Mouse (Mus musculus): Measurements from ENCODE around the gene Nol4l. TPM values are rescaled to one million over a fixed set of nuclear protein-coding genes. Genes with fewer than 3 reads are reported as not detected.
A peak's percentile ranks its signal among the peaks of the same experiment; 100 is the strongest.

Gene Nol4l
- polyA plus RNA-seq, 1 experiment from 2014 or later: 12.9 TPM

DNA sequence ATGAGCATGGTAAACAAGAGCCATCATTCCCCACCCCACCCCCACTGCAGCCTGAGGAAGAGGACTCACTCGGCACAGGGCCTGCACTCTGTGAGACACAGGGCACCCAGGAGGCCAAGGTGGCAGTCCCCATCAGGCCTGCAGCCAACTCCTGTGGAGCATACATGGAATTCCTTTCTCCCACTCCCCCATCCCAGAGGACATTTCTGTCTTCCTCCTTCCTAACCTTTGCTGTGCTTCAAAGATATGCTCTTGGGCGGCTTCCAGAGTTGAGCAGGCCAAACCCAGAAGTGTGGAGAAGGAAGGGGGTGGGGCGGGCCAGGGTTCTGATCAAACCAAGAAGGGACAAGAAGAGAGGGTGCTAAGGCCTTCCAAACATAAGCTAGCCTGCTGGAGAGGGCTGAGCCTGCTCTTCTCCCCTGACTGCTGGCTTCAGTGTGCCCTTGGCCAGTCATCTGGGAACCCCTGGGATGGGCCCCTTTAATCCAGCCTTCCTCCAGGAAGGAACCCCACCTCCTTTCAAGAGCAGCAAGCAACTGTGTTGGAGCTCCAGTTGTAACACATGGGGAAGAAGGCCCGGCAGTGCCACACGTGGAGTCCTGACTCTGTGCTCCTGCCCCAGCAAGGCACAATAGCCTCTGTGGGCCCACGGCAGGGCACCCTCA lies 93.0 kb downstream of the Nol4l start:
- Histone ChIP-seq H3K9ac (ENCODE audit: low read depth, low read length) (0 out of 2 replicates have a peak overlapping the region, but pooled peaks have one; percentile 15), H3K9me3 (ENCODE audit: control insufficient read depth, low read length) (no peaks in the 10 kb centered on the region), H3K27me3 (replicated peaks; ENCODE audit: control insufficient read depth, insufficient read depth, low read length) (no peaks in the 10 kb centered on the region), H3K27ac (replicated peaks; ENCODE audit: low read depth, low read length) (peak overlapping the region; percentile 79), H3K4me2 (ENCODE audit: low read depth, low read length) (peak overlapping the region; percentile 39), H3K4me3 (ENCODE audit: low read depth, low read length) (peak overlapping the region; percentile 3; the same call in 1 of the 2 replicates), H3K4me1 (ENCODE audit: control insufficient read depth, insufficient read depth, low read length) (peaks cover 64% of the 10 kb centered on the region), H3K36me3 (ENCODE audit: control insufficient read depth, insufficient read depth, low read length) (peaks cover 27% of the 10 kb centered on the region)
- peak; percentile 42 for ATAC-seq (ENCODE audit: low read depth)
- peak; percentile 78 for DNase-seq (ENCODE audit: low spot score)
- 18% methylated on average over 6 of the region's 6 CpGs for WGBS

DNA sequence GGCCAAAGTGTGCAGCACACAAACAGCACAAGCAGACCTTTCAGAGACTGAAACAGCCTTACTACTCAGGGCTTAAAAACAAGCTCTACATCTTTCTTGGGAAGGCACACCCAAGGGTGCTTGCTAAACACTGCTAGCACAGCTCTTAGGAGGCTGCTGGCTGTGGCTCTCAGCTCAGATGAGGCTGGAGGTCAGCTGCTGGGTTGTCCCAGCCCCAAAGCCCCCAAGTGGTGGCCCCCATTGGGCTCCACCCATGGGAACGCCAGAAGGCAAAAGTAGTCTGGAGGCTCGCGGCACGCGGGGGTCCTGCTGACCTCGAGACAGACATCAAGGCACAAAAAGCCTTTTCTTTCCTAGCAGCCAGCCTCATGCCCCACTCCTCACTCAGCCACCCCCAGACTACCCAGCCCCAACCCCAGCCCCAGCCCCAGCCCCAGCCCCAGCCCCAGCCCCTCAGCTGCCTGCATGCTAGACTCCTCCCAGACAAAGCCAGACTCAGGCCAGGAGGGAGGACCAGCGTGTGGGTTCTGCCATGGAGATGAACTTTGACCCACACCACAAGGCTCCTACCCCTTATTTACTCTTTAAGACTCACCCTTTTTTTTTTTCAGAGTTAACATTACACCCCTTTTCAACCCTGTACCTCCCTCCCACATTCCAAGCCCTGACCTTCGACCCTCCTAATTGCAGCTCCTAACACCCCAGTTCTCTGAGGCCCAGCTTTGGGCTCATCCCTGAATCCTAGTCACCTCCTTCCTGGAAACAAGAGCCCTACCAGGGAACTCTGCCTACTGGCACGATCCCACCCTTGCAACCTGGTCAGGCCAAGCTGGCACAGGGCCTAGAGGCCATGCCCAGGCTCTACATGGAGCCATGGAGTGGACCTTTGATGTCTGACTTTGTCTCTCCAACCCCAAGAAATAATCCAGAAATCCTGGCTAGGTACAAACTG lies 94.6 kb downstream of the Nol4l start:
- DNase-seq (ENCODE audit: low spot score) (no peak), ATAC-seq (ENCODE audit: low read depth) (no peak)
- Histone ChIP-seq H3K4me1 (ENCODE audit: control insufficient read depth, insufficient read depth, low read length) (peaks cover 48% of the 10 kb centered on the region), H3K4me2 (ENCODE audit: low read depth, low read length) (no peak overlapping the region), H3K4me3 (ENCODE audit: low read depth, low read length) (no peak overlapping the region), H3K9me3 (ENCODE audit: control insufficient read depth, low read length) (no peaks in the 10 kb centered on the region), H3K27me3 (replicated peaks; ENCODE audit: control insufficient read depth, insufficient read depth, low read length) (no peaks in the 10 kb centered on the region), H3K36me3 (ENCODE audit: control insufficient read depth, insufficient read depth, low read length) (peaks cover 43% of the 10 kb centered on the region), H3K27ac (replicated peaks; ENCODE audit: low read depth, low read length) (peak overlapping the region; percentile 48; the same call in 1 of the 2 replicates), H3K9ac (ENCODE audit: low read depth, low read length) (no peak overlapping the region; the same call in 1 of the 2 replicates)
- 24% methylated on average over 9 of the region's 9 CpGs for WGBS

DNA sequence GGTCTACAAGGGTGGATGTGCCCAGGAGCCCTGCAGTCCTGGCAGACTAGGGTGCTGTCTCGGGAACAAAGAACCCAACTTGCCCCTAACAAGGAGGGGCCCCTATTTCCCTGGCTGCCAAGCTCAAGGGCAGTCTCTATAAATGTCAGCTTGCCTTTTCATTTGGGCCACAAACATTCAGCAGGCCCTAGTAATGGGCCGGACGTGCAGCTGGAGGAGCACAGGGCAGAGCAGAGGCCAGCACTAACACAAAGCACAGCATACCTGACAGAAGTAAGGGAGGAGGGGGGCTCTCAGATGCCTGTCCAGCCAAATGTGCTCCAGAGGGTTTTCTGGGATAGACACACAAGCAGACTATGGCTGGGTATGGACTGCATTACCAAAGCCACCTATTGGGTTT lies 95.9 kb downstream of the Nol4l start:
- Histone ChIP-seq H3K4me3 (ENCODE audit: low read depth, low read length) (no peak overlapping the region), H3K36me3 (ENCODE audit: control insufficient read depth, insufficient read depth, low read length) (peaks cover 53% of the 10 kb centered on the region), H3K4me1 (ENCODE audit: control insufficient read depth, insufficient read depth, low read length) (peaks cover 47% of the 10 kb centered on the region), H3K9ac (ENCODE audit: low read depth, low read length) (no peak overlapping the region), H3K27me3 (replicated peaks; ENCODE audit: control insufficient read depth, insufficient read depth, low read length) (no peaks in the 10 kb centered on the region), H3K27ac (replicated peaks; ENCODE audit: low read depth, low read length) (0 out of 2 replicates have a peak overlapping the region, but pooled peaks have one; percentile 48), H3K9me3 (ENCODE audit: control insufficient read depth, low read length) (no peaks in the 10 kb centered on the region), H3K4me2 (ENCODE audit: low read depth, low read length) (no peak overlapping the region)
- DNase-seq (ENCODE audit: low spot score) (no peak), ATAC-seq (ENCODE audit: low read depth) (no peak)
- WGBS: 35% methylated on average over 3 of the region's 3 CpGs

DNA sequence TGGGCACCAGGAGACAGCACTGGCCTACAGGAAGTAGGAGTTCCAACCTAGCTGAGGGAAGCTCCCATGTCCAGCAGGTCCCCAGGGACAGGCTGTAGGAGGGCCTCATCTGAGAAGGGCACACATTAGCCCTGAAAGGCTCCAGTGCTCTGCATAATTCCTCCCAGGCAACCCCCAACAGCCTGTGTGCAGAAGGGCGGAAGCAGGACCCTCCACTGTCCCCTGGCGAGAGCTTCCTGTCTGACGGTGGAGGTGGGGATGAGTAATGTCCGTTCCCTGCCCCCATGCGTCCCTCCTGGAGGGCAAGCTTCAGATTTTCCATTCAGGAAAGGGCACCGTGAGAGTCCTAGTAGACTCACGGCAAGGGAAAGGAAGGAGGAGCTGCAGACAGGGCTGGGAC lies 97.3 kb downstream of the Nol4l start:
- peaks cover 57% of the 10 kb centered on the region for H3K36me3 ChIP-seq (ENCODE audit: control insufficient read depth, insufficient read depth, low read length)
- DNase-seq (ENCODE audit: low spot score) (no peak), ATAC-seq (ENCODE audit: low read depth) (no peak)
- H3K4me3 ChIP-seq (ENCODE audit: low read depth, low read length): no peak overlapping the region
- no peak overlapping the region for H3K9ac ChIP-seq (ENCODE audit: low read depth, low read length)
- no peaks in the 10 kb centered on the region for H3K27me3 ChIP-seq (replicated peaks; ENCODE audit: control insufficient read depth, insufficient read depth, low read length)
- H3K4me1 ChIP-seq (ENCODE audit: control insufficient read depth, insufficient read depth, low read length): peaks cover 38% of the 10 kb centered on the region
- no peak overlapping the region for H3K4me2 ChIP-seq (ENCODE audit: low read depth, low read length)
- no peaks in the 10 kb centered on the region for H3K9me3 ChIP-seq (ENCODE audit: control insufficient read depth, low read length)
- 38% methylated on average over 7 of the region's 7 CpGs for WGBS
- no peak overlapping the region for H3K27ac ChIP-seq (replicated peaks; ENCODE audit: low read depth, low read length)

DNA sequence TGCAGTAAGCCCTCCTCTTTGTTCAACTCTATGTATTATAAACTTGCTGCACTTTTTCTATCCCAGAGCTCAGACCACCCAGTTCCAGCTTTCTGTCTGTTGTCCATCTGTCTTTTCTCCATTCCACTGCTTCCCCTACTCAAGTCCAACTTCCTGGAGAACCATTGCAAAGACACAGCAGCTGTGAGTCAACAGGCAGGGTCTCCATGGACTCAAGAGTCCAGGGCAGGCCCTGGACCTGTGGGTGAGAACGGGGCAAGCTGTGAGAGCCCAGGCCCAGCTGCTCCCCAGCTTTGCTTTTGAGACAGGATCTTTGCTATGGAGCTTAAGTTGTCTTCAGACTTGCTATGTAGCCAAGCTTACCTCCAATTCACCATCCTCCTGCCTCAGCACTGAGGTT lies 99.2 kb downstream of the Nol4l start:
- no peak for ATAC-seq (ENCODE audit: low read depth)
- Histone ChIP-seq H3K4me3 (ENCODE audit: low read depth, low read length) (no peak overlapping the region), H3K4me2 (ENCODE audit: low read depth, low read length) (no peak overlapping the region), H3K9me3 (ENCODE audit: control insufficient read depth, low read length) (no peaks in the 10 kb centered on the region), H3K27ac (replicated peaks; ENCODE audit: low read depth, low read length) (no peak overlapping the region), H3K9ac (ENCODE audit: low read depth, low read length) (no peak overlapping the region), H3K4me1 (ENCODE audit: control insufficient read depth, insufficient read depth, low read length) (peaks cover 25% of the 10 kb centered on the region), H3K27me3 (replicated peaks; ENCODE audit: control insufficient read depth, insufficient read depth, low read length) (no peaks in the 10 kb centered on the region), H3K36me3 (ENCODE audit: control insufficient read depth, insufficient read depth, low read length) (peaks cover 59% of the 10 kb centered on the region)
- DNase-seq (ENCODE audit: low spot score): no peak
- 86% methylated on average over 1 of the region's 1 CpGs for WGBS

DNA sequence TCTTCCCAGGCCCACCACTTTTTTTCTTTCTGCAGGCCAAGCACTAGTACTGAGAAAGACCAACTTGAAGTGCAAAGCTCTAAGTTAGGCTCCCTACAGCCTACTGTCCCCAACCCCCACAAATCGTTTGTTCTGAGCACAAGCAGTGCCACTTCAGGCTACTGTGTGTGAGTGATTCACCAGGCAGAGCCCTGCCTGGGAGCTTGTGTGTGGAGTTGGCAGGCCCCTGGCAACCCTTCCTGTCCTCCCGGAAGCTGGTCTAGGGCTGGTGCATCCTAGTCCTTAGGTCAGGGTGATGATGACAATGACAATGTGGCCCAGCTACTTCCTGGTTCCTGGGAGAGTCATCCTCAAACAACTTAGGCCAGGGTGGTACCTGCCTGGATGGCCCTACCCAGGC lies 101.3 kb downstream of the Nol4l start:
- H3K4me3 ChIP-seq (ENCODE audit: low read depth, low read length): no peak overlapping the region
- no peak overlapping the region for H3K9ac ChIP-seq (ENCODE audit: low read depth, low read length)
- WGBS: 71% methylated on average over 2 of the region's 2 CpGs
- H3K9me3 ChIP-seq (ENCODE audit: control insufficient read depth, low read length): no peaks in the 10 kb centered on the region
- H3K4me1 ChIP-seq (ENCODE audit: control insufficient read depth, insufficient read depth, low read length): peaks cover 12% of the 10 kb centered on the region; the same call in 1 of the 2 replicates
- DNase-seq (ENCODE audit: low spot score): no peak
- peaks cover 53% of the 10 kb centered on the region for H3K36me3 ChIP-seq (ENCODE audit: control insufficient read depth, insufficient read depth, low read length)
- H3K27me3 ChIP-seq (replicated peaks; ENCODE audit: control insufficient read depth, insufficient read depth, low read length): no peaks in the 10 kb centered on the region
- no peak overlapping the region for H3K27ac ChIP-seq (replicated peaks; ENCODE audit: low read depth, low read length)
- H3K4me2 ChIP-seq (ENCODE audit: low read depth, low read length): no peak overlapping the region
- no peak for ATAC-seq (ENCODE audit: low read depth)

DNA sequence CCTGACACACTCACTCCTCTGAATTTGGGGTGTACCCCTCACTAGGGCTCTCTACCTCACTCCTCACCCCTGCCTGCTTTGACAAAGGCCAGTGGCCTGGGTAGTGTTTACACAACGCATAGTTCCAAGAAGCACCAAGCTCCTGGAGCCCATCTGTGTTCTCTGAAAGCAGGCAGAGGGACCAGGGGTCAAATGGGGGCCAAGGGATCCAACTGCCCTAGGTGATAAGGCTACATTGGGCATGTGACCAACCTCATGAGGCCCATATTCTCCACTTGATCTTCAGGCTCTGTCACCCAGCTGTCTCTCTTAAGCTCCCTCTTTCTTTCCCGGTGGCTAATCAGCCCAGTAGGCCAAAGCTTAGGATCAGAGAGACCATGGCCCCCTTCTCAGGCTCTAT lies 102.8 kb downstream of the Nol4l start:
- Histone ChIP-seq H3K36me3 (ENCODE audit: control insufficient read depth, insufficient read depth, low read length) (peaks cover 44% of the 10 kb centered on the region), H3K4me2 (ENCODE audit: low read depth, low read length) (no peak overlapping the region), H3K9ac (ENCODE audit: low read depth, low read length) (no peak overlapping the region), H3K9me3 (ENCODE audit: control insufficient read depth, low read length) (no peaks in the 10 kb centered on the region), H3K4me3 (ENCODE audit: low read depth, low read length) (no peak overlapping the region), H3K27ac (replicated peaks; ENCODE audit: low read depth, low read length) (no peak overlapping the region), H3K4me1 (ENCODE audit: control insufficient read depth, insufficient read depth, low read length) (0 out of 2 replicates have a peak, but pooled peaks cover 12% of the 10 kb centered on the region), H3K27me3 (replicated peaks; ENCODE audit: control insufficient read depth, insufficient read depth, low read length) (no peaks in the 10 kb centered on the region)
- 14% methylated on average over 2 of the region's 2 CpGs for WGBS
- ATAC-seq (ENCODE audit: low read depth): no peak
- no peak for DNase-seq (ENCODE audit: low spot score)

DNA sequence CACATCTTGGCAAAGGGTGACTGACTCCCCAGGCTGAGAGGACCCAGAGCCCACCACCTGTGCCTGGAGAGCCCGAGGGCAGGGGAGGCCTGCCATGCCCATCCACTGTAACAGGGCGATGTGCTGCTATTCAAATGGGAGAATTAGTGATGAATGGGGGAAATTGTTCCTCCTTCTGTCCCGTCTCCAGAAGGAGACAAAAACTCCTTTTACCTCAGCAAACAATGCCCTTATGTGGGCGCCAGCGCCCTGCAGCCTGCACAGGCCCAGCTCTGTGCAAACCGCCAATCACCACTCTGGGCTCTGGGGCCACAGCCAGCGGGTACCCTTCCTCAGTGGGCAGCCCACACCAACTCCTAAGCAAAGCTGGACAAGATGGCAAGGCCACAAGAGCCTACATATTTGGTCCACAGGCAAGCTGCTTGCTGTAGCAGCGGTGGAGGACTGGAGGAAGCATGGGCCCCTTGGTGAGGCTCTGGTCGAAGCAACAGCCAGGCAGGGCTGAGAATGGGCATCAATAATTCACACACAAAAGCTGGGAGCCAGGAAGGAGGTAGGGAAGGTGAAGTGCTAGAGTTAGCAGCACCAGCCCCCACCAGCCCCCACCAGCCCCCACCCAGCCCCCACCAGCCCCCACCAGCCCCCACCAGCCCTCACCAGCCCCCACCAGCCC lies 103.6 kb downstream of the Nol4l start:
- peaks cover 37% of the 10 kb centered on the region for H3K36me3 ChIP-seq (ENCODE audit: control insufficient read depth, insufficient read depth, low read length)
- 44% methylated on average over 9 of the region's 9 CpGs for WGBS
- H3K4me2 ChIP-seq (ENCODE audit: low read depth, low read length): no peak overlapping the region
- no peaks in the 10 kb centered on the region for H3K27me3 ChIP-seq (replicated peaks; ENCODE audit: control insufficient read depth, insufficient read depth, low read length)
- H3K27ac ChIP-seq (replicated peaks; ENCODE audit: low read depth, low read length): peak overlapping the region; percentile 44; the same call in 1 of the 2 replicates
- no peaks in the 10 kb centered on the region for H3K9me3 ChIP-seq (ENCODE audit: control insufficient read depth, low read length)
- 0 out of 2 replicates have a peak, but pooled peaks cover 12% of the 10 kb centered on the region for H3K4me1 ChIP-seq (ENCODE audit: control insufficient read depth, insufficient read depth, low read length)
- ATAC-seq (ENCODE audit: low read depth) (peak; percentile 54), DNase-seq (ENCODE audit: low spot score) (no peak)
- H3K4me3 ChIP-seq (ENCODE audit: low read depth, low read length): no peak overlapping the region
- no peak overlapping the region for H3K9ac ChIP-seq (ENCODE audit: low read depth, low read length)

Measured in embryonic facial prominence, embryonic 14.5 days (tissue).